Mouse (Mus musculus): ENCODE data around the gene Cpa5.

Cpa5 gene

DNA sequence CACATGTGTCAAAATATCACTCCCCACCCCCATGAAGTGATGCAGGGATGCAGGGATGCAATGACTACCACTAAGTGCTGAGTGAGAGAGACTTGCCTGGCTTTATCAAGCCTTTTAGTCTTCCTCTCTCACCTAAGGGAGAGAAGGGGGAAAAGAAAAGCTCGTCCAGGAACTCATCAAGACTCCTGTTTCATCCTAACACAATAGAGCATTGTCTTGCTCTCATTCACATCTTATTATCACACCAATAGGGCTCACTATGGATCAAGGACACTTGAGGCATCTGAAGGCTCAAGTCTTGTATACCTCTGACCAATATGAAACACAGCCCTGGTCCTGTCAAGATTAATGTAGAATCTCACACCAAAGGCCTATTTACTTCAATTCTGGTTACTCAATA, 9.8 kb upstream of the Cpa5 start:
- DNase-seq (ENCODE audit: extremely low read depth, low read depth, low spot score): no peak

DNA sequence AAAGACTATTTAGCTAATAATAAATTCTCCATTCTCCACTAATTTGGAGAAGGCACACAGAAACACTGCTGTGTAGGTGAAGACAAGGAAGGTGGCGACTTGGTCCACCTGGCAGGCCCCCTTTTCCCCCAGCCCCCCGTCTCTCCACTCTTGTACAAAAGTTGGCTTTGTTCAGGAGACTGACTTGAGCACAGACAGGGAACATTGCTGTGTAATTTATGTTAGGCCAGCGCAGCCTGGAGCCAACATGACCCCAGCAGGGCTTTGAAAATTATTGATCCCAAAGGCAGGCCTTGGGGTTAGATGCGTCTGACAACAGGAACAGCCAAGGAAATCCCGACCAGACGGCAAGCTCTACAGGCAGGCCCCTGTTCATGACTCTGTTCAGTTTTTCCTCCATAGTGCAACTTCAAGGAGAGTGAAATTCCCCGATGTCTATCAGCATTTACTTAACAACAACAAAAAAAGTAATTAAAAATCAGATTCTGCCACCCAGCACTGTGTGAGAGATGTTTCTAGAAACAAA, 6.4 kb upstream of the Cpa5 start:
- no peak for DNase-seq (ENCODE audit: extremely low read depth, low read depth, low spot score)

DNA sequence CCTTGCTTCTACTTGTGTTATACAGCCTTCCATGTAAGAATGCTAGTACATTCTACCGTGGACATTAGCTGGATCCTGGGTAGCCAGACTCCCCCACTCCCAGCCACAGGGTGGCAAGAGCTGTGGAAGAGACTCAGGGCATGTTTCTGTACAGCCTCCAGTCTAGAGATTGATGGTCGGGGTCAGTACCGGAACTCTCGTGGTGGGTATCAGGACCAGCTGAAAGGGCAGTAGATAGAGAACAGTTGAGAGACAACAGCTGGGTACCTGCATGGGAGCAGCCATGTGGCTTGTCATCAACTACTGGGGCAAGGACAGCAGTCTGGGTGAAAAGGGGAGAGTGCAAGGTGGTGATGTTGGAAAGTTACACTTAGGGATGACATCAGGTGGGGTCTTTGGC, 5.7 kb upstream of the Cpa5 start:
- DNase-seq (ENCODE audit: extremely low read depth, low read depth, low spot score): no peak

DNA sequence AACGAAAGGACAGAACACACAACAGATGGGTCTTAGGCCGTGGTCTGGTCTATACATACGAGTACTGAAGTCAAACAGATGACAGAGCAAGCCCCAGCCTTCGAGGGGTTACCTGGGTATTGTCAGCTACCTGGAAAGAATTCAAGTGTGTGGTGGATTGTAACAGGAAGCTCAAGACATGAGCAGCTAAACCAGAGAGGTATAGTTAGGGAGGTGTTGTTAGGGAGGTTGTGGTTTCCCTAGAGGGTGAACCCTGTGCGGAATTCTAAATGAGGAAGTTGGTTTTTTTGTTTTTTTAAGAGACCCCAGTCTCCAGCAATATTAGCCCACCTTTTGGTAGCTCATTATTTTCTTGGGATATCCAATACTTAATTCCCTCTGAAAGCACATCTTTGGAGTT, 5.1 kb upstream of the Cpa5 start:
- no peak for DNase-seq (ENCODE audit: extremely low read depth, low read depth, low spot score)

DNA sequence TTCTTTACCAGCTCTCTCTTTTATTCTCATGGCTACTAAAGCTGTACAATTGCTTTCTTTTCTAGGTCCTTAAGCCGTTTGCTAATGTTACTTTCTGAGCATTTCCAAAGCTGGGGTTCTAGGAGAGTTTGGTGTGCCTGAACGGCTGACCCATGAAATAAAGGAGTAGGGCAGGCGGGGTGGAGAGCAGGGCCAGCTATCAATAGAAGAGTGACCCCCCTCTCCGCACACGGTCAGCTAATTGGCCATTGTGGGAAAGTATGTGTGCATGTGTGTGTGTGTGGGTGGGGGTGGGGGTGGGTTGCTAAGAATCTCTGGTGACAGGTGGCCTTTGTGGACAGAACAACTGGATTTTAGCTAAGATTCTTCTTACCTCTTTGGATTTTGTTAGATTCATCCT, 402 bp downstream of the Cpa5 start:
- DNase-seq (ENCODE audit: extremely low read depth, low read depth, low spot score): no peak

DNA sequence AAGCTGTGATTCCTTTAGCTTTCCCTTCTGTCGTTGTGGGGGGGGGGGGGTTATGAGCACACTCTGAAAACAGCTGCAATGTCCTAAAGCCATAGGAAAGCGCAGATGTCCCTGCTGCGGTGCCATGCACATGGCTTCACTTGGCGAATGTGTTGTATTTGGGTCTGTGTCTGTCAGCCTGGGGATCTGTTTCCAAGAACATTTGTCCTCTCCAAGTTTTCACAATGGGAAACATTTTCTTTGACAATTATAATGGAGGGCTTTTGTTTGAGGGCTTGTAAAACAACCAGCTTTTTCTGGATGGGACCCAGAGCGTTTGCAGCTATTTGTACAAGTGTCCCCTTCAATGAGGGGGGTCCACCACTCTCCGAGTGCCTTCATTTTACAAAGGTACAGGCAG, 3.4 kb downstream of the Cpa5 start:
- DNase-seq (ENCODE audit: extremely low read depth, low read depth, low spot score): no peak

DNA sequence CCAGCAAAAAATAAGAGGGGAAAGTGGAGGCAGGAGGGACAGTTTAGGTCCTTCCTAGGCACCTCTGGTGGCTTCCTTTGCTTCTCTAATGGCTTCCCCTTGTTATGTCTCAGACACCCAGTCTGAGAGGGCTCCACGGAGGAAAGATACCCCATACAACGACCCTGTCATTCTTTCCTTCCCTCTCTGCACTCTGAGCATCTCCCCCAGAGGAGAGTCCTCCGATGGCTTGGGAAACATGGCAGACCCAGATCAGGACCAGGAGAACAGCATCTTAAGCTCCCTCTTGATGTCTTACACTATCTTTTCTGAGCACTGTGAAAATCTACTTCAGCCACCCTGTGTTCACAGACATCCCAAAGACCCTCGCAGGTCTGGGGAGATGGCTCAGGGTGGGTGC, 4.9 kb downstream of the Cpa5 start:
- DNase-seq (ENCODE audit: extremely low read depth, low read depth, low spot score): no peak

DNA sequence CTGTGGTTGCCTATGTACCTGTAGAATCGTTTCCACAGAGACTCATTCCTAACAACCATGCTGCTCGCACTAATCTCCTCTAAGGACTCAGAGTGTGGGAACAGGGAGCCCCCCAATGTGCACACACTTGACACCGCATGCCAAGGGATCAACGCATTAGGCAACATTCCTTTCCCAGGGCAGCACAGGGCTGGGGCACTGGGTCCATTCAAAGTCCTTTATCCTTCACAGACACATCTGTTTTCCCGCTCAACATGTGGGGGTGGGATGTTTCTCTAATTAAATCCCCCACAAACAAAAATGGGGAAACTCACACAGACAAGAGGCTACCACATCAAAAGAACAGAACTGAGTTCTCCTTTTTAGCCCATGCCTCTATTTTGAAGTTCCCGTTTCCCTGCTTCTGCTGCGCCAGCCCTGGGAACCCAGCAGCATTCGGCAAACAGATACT, 5.7 kb downstream of the Cpa5 start:
- DNase-seq (ENCODE audit: extremely low read depth, low read depth, low spot score): no peak

DNA sequence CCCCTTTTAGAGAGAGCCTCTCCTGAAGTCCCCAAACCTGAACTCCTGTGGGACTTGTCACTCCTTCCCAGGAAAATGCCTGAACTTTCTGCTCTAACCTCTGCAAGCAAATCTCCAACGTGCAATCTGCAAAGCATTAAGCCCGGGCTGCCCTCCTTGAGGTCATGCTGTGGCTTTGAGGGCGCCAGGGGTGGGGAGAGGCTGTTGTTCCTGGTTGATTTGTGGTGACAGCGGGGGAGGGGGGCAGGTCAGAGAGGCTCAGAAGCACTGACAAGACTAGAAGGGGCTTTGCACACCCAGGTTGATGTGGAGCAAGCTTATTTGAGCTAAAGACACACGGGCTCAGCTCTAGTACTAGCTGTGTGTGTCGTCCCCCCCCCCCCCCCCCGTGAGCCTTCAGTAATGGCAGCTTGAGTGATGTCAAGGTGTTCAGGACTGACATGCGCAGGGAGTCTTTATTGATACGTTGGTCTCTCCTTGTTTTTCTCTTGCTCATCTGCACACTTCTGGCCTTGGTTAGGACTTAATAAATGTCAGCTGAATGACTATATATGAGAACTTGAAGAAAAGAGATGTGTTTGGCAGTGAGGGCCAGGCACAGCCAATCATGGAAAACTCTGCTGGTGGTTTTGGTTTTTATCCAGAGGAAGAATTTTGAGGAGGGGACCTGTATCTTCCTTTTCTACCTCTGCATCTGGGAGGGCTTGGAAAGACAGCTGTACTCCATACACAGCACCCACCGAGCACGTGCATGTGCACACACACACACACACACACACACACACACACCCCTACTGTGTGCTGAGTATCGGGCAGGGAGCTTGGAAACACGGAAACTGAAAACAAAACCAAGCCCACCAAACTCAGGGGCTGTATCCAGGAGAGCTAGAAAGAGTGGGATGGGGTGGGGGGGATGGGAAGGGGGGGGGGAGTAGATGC, 6.5 kb downstream of the Cpa5 start:
- DNase-seq (ENCODE audit: extremely low read depth, low read depth, low spot score): no peak

DNA sequence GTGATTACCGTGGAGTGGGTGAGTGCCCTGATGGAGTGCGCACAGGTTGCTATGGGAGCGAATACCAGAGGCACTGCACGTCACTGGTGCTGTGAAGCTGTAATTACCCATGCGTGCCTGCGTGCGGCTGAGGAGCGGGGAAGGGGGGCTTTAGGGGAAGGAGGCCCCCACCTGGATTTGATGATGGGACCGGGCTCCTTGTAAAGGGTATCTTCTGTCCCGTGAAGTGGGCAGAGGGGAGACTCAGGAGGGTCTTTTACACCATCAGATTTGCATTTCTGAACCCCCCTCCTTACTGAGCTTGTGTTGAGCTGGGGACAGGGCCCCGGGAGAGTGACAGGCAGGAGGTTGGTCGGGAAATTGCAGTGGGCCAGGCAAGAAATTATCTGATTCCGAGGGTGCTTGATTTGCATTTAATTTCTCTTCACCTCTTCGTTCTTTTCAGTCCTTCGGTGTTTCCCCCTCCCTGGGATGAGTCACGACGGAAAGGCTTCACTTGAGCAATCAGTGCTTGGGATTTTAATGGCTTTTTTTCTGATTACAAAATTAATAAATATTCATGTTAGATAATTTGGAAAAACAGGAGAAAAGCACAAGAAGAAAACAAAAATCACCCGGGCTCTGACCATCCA, 7.3 kb downstream of the Cpa5 start:
- DNase-seq (ENCODE audit: extremely low read depth, low read depth, low spot score): no peak

DNA sequence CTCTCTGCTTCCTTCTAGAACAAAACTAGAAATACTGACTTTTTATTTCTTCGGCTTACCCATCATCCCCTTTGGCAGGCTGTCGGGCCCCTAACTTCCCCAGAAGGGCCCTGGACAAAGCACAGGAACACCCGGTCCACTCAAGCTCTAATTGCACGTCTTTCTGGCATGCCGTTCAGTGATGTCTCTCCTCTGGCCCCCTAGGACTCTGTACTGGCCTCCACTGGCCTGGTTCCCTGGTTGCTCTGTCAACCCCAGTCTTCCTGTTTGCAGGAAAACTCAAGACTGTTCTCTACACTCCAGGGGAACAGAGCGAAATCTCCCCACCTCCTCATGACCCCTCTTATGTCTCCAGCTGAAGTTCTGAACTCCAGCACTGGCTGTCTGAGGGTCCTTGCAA, 7.9 kb downstream of the Cpa5 start:
- no peak for DNase-seq (ENCODE audit: extremely low read depth, low read depth, low spot score)

DNA sequence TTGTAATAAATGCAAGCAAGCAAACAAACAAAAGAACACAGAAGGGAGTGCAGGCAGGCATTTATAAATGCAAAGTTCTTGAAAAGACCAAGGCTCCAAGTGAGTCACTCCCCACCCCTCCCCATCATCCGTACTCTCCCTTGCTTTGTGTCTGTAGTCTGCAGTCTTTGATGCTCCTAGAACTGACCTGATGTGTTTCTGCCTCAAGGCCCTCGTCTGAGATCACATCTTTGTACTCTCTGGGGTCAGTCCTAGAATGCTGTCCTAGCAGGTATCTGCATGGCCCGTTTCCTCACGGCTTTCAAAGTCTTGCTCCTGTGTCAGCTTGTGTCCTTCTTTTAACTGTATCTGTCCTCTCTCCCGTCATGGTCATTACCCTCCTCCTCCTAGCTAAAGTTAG, 8.8 kb downstream of the Cpa5 start:
- DNase-seq (ENCODE audit: extremely low read depth, low read depth, low spot score): no peak

DNA sequence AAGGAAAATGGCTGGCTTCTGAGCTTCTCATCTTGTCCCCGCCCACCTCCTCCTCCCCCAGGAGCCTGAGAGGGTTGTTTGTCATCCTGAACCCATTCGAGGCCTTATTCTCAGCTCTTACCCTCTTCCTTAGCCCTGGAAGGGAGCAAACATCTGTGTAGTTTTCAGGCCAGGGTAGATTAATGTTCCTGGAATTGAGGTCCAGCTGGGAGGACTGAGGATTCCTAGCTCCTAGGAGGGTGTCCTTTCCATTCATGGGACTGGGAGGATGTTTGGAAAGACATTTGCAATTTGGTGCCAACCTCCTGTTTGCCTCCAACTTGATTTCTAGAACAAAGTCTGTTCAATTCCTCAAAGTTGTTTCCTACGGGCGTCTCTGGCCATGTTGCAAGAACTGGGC, 9.8 kb downstream of the Cpa5 start:
- DNase-seq (ENCODE audit: extremely low read depth, low read depth, low spot score): no peak

DNA sequence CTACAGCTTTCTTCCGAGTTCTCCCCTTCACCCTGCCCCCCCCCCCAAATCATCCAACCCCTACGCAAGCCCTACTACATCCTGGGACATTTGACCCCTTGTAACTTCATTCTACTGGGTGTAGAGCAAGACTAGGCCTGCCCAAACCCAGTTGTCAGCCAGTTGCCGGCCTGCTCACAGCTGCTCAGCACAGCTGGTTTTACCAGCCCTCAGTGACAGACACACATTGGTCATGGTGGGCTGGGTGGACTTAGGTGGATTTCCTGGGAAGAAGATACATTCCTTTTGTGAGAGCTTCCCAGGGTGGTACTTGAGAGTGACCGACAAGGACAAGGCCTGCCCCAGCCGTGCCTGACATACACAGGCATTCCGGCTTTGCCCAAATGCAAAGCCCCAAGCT, 10.2 kb downstream of the Cpa5 start:
- DNase-seq (ENCODE audit: extremely low read depth, low read depth, low spot score): no peak

DNA sequence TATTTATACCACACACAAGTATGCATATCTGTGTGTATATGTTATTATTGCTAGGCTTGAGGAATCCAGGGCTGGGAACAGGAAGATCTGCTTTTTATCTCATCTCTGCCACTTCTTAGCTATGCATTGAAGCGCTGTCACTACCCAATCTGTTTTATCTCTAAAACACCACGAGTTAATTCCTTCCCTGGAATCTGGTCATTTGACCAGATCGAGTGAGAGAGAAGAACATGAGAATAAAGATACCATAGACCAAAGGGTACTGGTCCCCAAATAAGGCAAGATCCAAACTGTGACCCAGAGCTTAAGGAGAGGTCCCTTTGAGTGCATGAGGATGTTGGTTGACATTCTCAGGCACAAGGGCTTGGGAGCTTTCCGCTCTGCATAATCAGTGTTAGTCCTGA, 11.2 kb downstream of the Cpa5 start:
- DNase-seq (ENCODE audit: extremely low read depth, low read depth, low spot score): no peak

DNA sequence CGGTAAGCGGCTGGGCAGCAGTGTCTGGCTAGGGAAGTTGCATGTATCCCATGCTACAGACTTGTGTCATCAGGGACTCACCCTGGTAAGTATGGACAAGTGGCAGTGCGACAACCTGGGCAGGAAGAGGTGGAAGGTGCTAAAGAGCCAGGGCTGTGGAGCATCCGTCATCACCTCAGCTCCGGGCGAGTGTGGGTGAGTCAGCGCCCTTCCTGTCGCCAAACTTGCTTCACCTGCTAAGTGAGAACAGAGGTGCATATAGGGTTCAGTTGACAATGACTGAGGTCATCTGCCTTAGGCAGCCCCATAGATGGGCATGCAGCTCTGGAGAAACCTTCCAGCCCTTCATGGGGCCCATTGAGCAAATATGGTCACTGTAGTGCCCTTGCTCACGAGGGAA, 14.0 kb downstream of the Cpa5 start:
- peak; percentile 36 for DNase-seq (ENCODE audit: extremely low read depth, low read depth, low spot score)

DNA sequence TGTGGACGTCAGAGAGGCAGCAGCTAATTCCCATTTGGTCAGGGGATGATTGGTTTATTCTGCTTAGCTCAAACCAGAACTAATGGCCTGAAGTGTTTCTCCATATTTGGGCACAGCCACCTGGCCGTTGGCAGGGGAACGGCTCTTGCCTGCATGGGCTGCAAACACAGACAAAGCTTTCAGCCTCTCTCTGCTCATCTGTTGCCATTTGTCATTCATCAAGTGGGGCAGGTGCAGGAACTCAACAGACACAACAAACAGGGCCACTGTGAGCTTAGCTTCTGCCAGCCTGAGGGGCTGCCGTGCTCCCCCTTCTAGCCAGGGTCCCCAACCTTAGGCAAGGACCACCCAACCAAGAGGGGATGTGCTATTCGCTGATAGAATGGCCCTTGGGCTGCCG, 17.3 kb downstream of the Cpa5 start:
- no peak for DNase-seq (ENCODE audit: extremely low read depth, low read depth, low spot score)

DNA sequence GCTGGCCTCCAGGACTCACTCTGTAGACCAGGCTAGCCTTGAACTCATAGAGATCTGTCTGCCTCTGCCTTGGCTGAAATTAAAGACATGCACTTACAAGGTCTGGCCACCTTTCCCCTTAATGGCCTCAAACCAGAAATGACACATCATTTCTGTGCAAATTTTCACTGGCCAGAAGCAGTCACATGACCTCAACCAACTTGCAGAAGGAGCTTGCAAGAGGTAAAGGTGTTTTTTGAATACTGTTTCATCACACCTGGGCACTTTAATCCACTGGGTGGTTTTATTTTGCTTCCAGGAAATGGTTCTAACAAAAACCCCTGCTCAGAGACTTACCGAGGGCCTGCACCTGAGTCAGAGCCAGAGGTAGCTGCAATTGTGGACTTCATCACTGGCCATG, 19.2 kb downstream of the Cpa5 start:
- DNase-seq (ENCODE audit: extremely low read depth, low read depth, low spot score): no peak

DNA sequence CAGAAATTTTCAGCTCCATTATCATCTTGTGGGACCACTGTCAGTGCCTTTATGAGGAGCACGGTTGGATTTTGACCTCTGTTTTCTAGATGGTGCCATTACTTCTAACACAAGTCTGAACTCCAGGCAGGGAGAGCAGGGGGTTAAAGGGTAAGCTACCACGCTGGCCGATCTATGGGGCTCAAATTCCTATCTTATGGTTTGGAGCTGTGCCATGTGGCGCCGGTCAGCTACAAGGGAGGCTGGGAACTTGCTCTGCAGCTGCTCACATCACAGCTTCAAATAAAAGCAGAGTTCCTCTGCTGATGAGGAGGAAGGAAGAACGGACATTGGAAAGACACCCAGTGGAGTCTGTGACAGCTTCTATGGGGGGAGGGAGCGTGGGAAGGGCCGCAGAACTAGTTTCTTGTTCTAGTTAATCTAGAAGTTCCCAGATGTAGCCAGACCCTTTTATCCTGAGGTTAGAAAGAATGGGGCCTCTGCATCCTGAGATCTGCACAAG, 24.6 kb downstream of the Cpa5 start:
- DNase-seq (ENCODE audit: extremely low read depth, low read depth, low spot score): no peak

DNA sequence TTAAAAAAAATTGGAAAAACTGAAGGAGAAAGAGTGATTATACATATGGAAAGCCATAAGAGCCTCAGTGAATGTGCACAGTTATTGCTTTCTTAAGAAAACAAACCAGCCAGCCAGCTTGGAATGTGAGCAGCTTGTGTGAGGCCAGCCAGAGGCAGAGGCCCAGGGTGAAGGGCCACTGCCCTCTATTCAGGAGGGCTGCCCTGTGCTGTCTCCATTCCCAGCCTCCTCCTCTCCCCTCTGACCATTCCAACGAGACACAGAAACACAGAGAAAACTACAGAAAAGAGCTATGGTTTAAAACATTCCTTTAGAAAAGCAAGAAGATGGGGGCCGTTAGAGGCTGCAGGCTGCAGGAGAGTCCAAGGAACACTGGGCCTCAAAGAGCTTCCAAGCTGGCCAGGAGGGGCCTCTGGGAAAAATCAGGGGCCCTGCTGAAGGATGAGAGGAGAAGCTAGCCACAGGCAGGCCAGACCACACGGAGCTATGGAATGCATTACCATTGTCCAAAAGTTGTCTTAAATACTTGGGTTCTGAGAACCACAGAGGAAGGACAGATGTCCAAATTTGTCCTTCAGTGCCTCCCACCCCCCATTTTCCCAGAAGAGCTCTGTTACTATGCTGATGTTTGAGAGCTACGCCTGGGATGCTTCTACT, 25.5 kb downstream of the Cpa5 start:
- DNase-seq (ENCODE audit: extremely low read depth, low read depth, low spot score): no peak

DNA sequence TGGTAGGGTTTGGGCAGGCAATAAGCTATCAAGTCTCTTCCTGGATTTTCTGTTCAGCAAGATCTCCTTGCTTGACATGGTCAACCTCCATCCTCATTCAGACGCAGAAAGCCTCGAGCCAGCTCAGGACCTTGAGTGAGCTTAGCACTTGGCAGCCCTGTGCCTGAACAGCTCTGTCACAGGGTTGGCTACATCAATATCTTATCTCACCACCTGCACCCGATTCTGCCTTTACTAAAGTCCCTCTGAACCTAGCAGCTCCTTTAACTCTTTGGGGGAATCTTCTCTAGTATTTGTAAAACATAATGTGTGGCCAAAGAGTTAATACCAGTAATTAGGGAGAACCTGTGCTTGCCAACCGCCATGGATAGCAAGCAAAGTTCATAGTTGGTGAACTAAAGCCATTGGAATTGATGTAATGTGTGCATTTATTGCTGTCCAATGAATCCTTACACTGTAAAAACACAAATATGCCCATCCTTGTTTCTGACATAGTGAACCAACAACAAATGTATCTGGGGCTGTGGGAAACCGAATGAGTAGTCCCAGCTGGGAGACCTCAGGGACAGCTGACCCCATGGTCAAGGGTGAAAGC, 28.0 kb downstream of the Cpa5 start, which contains the start of gene Cpa1:
Cpa1 (plus strand) TSS at position 545 of the 595 bp plus-strand sequence.
- no peak for DNase-seq (ENCODE audit: extremely low read depth, low read depth, low spot score)
